Mouse (Mus musculus) midbrain, embryonic 11.5 days (tissue): ENCODE data around the gene Naxd. TPM values are rescaled to one million over a fixed set of nuclear protein-coding genes. Genes with fewer than 3 reads are reported as not detected.

Source experiments
- polyA plus RNA-seq: library from polyadenylated mRNA; unstranded; fragments of >200 nt; fragmentation: Nextera tagmentation; extraction: Ambion mirVana; gene quantifications from 2 replicates; pipeline ENCODE4 v1.2.1, GENCODE M21; 2014

Gene Naxd
- polyA plus RNA-seq, 1 experiment from 2014 or later, result 94.2 TPM

Other genes with a start within 250 kb of the Naxd start
- 28.5 and 34.1 TPM in 2 replicates for gene Col4a2, start 184.7 kb upstream of the Naxd start, polyA plus RNA-seq
- gene Col4a1, start 184.7 kb upstream of the Naxd start, polyA plus RNA-seq, result 105 and 115 TPM in 2 replicates
- gene Rab20, start 18.8 kb upstream of the Naxd start, polyA plus RNA-seq, result 0.63 and 0.65 TPM in 2 replicates
- gene Cars2, start 53.3 kb downstream of the Naxd start, polyA plus RNA-seq, result 17.8 and 20.3 TPM in 2 replicates
- 46.9 and 48.1 TPM in 2 replicates for gene Ing1, start 58.1 kb downstream of the Naxd start, polyA plus RNA-seq
- gene Ankrd10, start 138.3 kb downstream of the Naxd start, polyA plus RNA-seq, result 86.7 and 90.2 TPM in 2 replicates
- not detected in 2 replicates for gene 1700016D06Rik, start 203.6 kb downstream of the Naxd start, polyA plus RNA-seq
- gene Arhgef7, start 230.2 kb downstream of the Naxd start, polyA plus RNA-seq, result 51.4 and 56.8 TPM in 2 replicates